Comparison of ENCODE assay signal across 11 mouse cellular contexts in the genomic region with DNA sequence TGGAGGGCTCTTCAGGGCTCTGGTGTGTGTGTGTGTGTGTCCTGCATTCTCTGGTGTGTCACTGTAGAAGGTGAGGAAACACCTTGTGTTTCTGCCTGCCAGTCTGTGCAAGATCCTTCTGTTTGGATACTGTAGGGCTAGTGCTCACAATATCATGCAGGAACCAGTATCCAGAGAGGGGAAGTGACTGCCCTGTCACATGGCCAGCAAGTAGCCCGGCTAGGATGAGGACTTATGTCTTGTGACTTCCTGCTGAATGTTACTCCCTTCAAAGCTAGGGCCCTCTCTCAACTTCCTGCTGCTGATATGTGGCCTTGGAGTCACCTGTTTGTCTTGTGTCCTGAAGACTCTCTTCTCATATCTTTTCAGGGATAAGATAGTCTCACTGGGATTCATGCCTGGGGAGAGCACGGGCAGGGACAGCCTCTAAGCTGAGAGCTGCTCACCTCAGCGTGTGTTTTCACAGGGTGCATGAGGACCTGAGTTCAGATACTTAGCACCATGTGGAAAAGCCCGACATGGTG. TPM values are rescaled to one million over a fixed set of nuclear protein-coding genes. Genes with fewer than 3 reads are reported as not detected.
DNase-seq lines count a peak whose midpoint lies in the region; ATAC-seq and TF ChIP-seq lines count a peak whose summit lies in the region.
"Had no signal": no experiment of that assay in that cellular context is flagged by ENCODE, and none has a peak within 500 bp of the region (broad histone marks: within the 10 kb centered on the region; RNA-seq: fewer than 3 reads in every experiment).

No protein-coding gene starts in this region.

- H3K27ac ChIP-seq in liver, adult 2 months (replicated peaks; ENCODE audit: insufficient read depth, low read depth, low read length): peak overlapping the region; percentile 56
- no peak overlapping the region; the same call in 1 of the 2 replicates for H3K27ac ChIP-seq in liver, embryonic 15.5 days (replicated peaks)
- H3K27ac ChIP-seq: hindbrain, embryonic 10.5 days; limb, embryonic 12.5 days had no signal

- no peak overlapping the region for H3K9ac ChIP-seq in liver, adult 2 months (ENCODE audit: low read depth, low read length)
- H3K9ac ChIP-seq in liver, embryonic 15.5 days: no peak overlapping the region
- H3K9ac ChIP-seq: limb, embryonic 12.5 days had no signal

- H3K4me1 ChIP-seq in liver, adult 2 months (ENCODE audit: control insufficient read depth, insufficient read depth, low read length): peaks cover 2% of the 10 kb centered on the region; the same call in 1 of the 2 replicates
- H3K4me1 ChIP-seq in liver, embryonic 15.5 days (replicated peaks): peaks cover 3% of the 10 kb centered on the region; the same call in 1 of the 2 replicates
- H3K4me1 ChIP-seq: limb, embryonic 12.5 days had no signal

- H3K27me3 ChIP-seq in liver, adult 2 months (ENCODE audit: control insufficient read depth, insufficient read depth, low read length): no peaks in the 10 kb centered on the region
- no peaks in the 10 kb centered on the region for H3K27me3 ChIP-seq in liver, embryonic 15.5 days
- H3K27me3 ChIP-seq: limb, embryonic 12.5 days had no signal

- H3K4me3 ChIP-seq in liver, adult 2 months (ENCODE audit: insufficient read depth, low read depth, low read length): no peak overlapping the region
- no peak overlapping the region for H3K4me3 ChIP-seq in liver, embryonic 15.5 days (replicated peaks)
- H3K4me3 ChIP-seq: hindbrain, embryonic 10.5 days; limb, embryonic 12.5 days had no signal

- 71% methylated on average over 4 of the region's 4 CpGs for WGBS in liver, adult 2 months
- WGBS in liver, embryonic 15.5 days (ENCODE audit: insufficient replicate concordance): 37% methylated on average over 4 of the region's 4 CpGs

- no peaks in the 10 kb centered on the region for H3K36me3 ChIP-seq in liver, adult 2 months (ENCODE audit: control insufficient read depth, insufficient read depth, low read length)
- H3K36me3 ChIP-seq in liver, embryonic 15.5 days (replicated peaks): no peaks in the 10 kb centered on the region
- H3K36me3 ChIP-seq: hindbrain, embryonic 10.5 days; limb, embryonic 12.5 days had no signal

- TF ChIP-seq CTCF in liver, adult 2 months (IDR thresholded peaks at IDR 0.05; ENCODE audit: low read depth, low read length): no peak

- no peaks in the 10 kb centered on the region for H3K9me3 ChIP-seq in liver, embryonic 15.5 days (replicated peaks)
- H3K9me3 ChIP-seq: hindbrain, embryonic 10.5 days; limb, embryonic 12.5 days had no signal

- H3K79me2 ChIP-seq in liver, adult 2 months (ENCODE audit: control insufficient read depth, insufficient read depth, low read length): no peaks in the 10 kb centered on the region; the same call in 1 of the 2 replicates

- ATAC-seq in liver, embryonic 15.5 days (ENCODE audit: insufficient read depth): peak; percentile 34

- H3K4me2 ChIP-seq in liver, embryonic 15.5 days: no peak overlapping the region
- H3K4me2 ChIP-seq: limb, embryonic 12.5 days had no signal

- TF ChIP-seq POLR2A in liver, adult 2 months (IDR thresholded peaks at IDR 0.05; ENCODE audit: extremely low read depth, insufficient read depth, low read length): no peak

- DNase-seq in liver, adult 2 months (ENCODE audit: extremely low read depth, low read depth, low spot score): peak; percentile 50
- no peak for DNase-seq in liver
- DNase-seq in heart, adult 8-10 months (ENCODE audit: low spot score): peak; percentile 57
- DNase-seq in skeletal muscle tissue, adult 2 months (ENCODE audit: low read depth, low spot score): peak; percentile 43
- DNase-seq in gastrocnemius, postnatal 4 days (ENCODE audit: low spot score in 2 of 2): no peak
- no peak for DNase-seq in gastrocnemius, postnatal 36 days
- no peak for DNase-seq in right cerebral cortex, postnatal 36 days (ENCODE audit: low spot score in 2 of 2)
- DNase-seq: cerebellum, postnatal 25 days had no signal

- intact Hi-C loops in gastrocnemius, postnatal 36 days (cut with DNase I): no loop called here

RNA-seq across cellular contexts. Expression of gene Snx29, which starts 20.6 kb away (rescaled TPM):
- 9.7 and 10.3 TPM in 2 replicates for total RNA-seq in liver, adult 2 months (2014; rRNA removed)
- polyA plus RNA-seq in liver, adult 2 months (2012; rRNA removed): 2.0 and 2.4 TPM in 2 replicates
- 10 to 100 TPM in 3 of 4 experiments, 1 to 10 TPM in 1; 9.4 to 12.3 (median 10.8) TPM for total RNA-seq in heart, adult 8-10 months (2022)
- polyA plus RNA-seq in liver, embryonic 15.5 days (2015; fragmentation: Nextera tagmentation; extraction: Ambion mirVana): 4.0 and 4.1 TPM in 2 replicates
- total RNA-seq in gastrocnemius, postnatal 4 days (2021): 10 to 100 TPM; 20.9 to 21.0 TPM
- total RNA-seq in gastrocnemius, postnatal 36 days (2021): 10 to 100 TPM in 1 of 2 experiments, 1 to 10 TPM in 1; 7.8 to 10.7 TPM

RNA-seq across cellular contexts. Expression of gene Tnfrsf17, which starts 29.7 kb away (rescaled TPM):
- not detected in 2 replicates for total RNA-seq in liver, adult 2 months (2014; rRNA removed)
- not detected in 2 replicates for polyA plus RNA-seq in liver, adult 2 months (2012; rRNA removed)
- total RNA-seq in heart, adult 8-10 months (2022): under 1 TPM in 2 of 4 experiments, not detected in 2; 0.53 to 0.78 TPM
- not detected in 2 replicates for polyA plus RNA-seq in liver, embryonic 15.5 days (2015; fragmentation: Nextera tagmentation; extraction: Ambion mirVana)
- not detected for total RNA-seq in gastrocnemius, postnatal 4 days (2021)
- not detected for total RNA-seq in gastrocnemius, postnatal 36 days (2021)
- polyA plus RNA-seq: hindbrain, embryonic 10.5 days; limb, embryonic 12.5 days had no signal

Comparison
In these comparisons a context has a peak if more than half of its experiments do, and no peak if none do; other contexts are left out.
1. DNase-seq: peak in liver, adult 2 months (single experiment), heart, adult 8-10 months (single experiment) and skeletal muscle tissue, adult 2 months (single experiment); none in liver (single experiment), gastrocnemius, postnatal 4 days (0 of 2), gastrocnemius, postnatal 36 days (0 of 2) and right cerebral cortex, postnatal 36 days (0 of 2).